Mouse (Mus musculus) lung, postnatal 0 days (tissue): ENCODE measurements around the gene Rimbp2. TPM values are rescaled to one million over a fixed set of nuclear protein-coding genes. Genes with fewer than 3 reads are reported as not detected.

ENCODE experiments used
- ATAC-seq: fragments of 200-750 bp; cut with Nextera tagmentation; 2 replicates; pipeline ENCODE4 v1.8.0; 2017; ENCODE audit warnings: moderate library complexity
- DNase-seq: peaks from one replicate; pipeline ENCODE4 v3.0.0-alpha.2; 2016; ENCODE audit warnings: low spot score
- H3K27ac ChIP-seq: fragments of 300-500 bp; sonication (generic); 2 replicates; pipeline ENCODE4 v1.5.1; 2014; ENCODE audit warnings: antibody characterized with exemption, mild to moderate bottlenecking, low read length, mixed read lengths
- H3K27me3 ChIP-seq: fragments of 300-500 bp; sonication (generic); replicated peaks from 2 replicates; pipeline ENCODE4 v1.6.1; 2014; ENCODE audit warnings: low read length, mixed read lengths; ENCODE audit not compliant: insufficient read depth
- H3K36me3 ChIP-seq: fragments of 300-500 bp; sonication (generic); 2 replicates; pipeline ENCODE4 v1.6.1; 2014; ENCODE audit warnings: low read length, mixed read lengths; ENCODE audit not compliant: insufficient read depth
- H3K4me1 ChIP-seq: fragments of 300-500 bp; sonication (generic); 2 replicates; pipeline ENCODE4 v1.6.1; 2014; ENCODE audit warnings: antibody characterized with exemption, low read depth, low read length, mixed read lengths; ENCODE audit not compliant: insufficient read depth
- H3K4me2 ChIP-seq: fragments of 300-500 bp; sonication (generic); replicated peaks from 2 replicates; pipeline ENCODE4 v1.6.1; 2014; ENCODE audit warnings: low read depth, mild to moderate bottlenecking, low read length, moderate library complexity, mixed read lengths
- H3K4me3 ChIP-seq: fragments of 300-500 bp; sonication (generic); 2 replicates; pipeline ENCODE4 v1.5.1; 2014; ENCODE audit warnings: low read depth, low read length
- H3K9ac ChIP-seq: fragments of 300-500 bp; sonication (generic); replicated peaks from 2 replicates; pipeline ENCODE4 v1.6.1; 2014; ENCODE audit warnings: low read depth, mild to moderate bottlenecking
- H3K9me3 ChIP-seq: fragments of 300-500 bp; sonication (generic); 2 replicates; pipeline ENCODE4 v1.6.1; 2016; ENCODE audit warnings: low read length, mixed read lengths
- CTCF ChIP-seq: IDR thresholded peaks from 2 replicates; pipeline ENCODE4 v1.5.1; 2016; ENCODE audit warnings: antibody characterized with exemption, mild to moderate bottlenecking
- EP300 ChIP-seq: IDR thresholded peaks from 2 replicates; pipeline ENCODE4 v1.6.1; 2016; ENCODE audit warnings: antibody characterized with exemption, mild to moderate bottlenecking, control low read depth
- WGBS: fragments of 180-500 bp; shearing (Covaris S2); extraction: QIAGEN DNeasy Blood & Tissue Kit; methylation state at CpG from one replicate; pipeline ENCODE4 v1.1.7; 2014; 5-methylcytosine and 5-hydroxymethylcytosine counted together
- polyA plus RNA-seq: library from polyadenylated mRNA; unstranded; fragments of >200 nt; fragmentation: Nextera tagmentation; extraction: Ambion mirVana; gene quantifications from 2 replicates; pipeline ENCODE4 v1.2.1, GENCODE M21; 2015

The Rimbp2 gene
- polyA plus RNA-seq, 1 experiment from 2014 or later, result not detected

DNA sequence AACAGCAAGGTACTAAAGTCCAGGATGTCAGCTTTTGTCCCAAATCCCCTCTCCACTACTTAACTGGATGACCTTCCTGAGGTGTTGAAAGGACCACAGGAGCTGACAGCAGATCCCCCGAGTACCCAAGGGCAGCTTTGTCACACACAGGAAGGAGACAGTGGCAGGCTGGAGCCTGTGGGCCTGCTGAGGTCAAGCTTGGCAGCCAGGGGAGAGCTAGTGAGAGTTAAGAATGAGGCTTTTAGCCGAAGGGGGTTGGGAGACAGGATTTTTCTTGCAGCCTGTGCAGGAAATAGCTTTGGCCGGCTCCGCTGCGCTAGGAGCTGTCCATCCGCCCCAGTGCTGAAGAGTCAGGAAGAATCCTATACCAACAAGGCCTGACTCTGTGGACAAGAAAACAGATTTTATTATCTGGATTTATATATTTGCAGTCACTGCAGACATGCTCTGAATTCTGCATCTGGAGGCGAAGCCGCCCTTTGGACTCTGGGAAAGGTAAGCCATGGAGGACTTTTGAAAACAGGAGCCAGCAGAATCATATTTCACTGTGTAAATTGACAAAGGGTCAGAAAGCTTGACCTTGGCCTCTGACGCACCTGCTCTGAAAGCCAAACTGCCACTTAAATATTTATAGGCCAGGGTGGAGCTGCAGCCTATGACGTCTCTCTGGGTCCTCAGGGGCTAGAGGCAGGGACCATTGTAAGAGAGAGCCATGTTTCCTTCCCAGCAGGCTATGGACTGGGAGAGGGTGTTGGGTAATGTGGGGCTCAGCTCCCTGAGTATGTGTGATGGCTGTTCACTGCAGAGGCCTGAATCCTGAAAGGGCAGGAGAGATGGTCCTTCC is 35.9 kb downstream of the Rimbp2 start:
- Histone ChIP-seq H3K4me1 (no peaks in the 10 kb centered on the region), H3K27ac (no peak overlapping the region), H3K4me3 (no peak overlapping the region), H3K9ac (no peak overlapping the region), H3K36me3 (no peaks in the 10 kb centered on the region), H3K27me3 (no peaks in the 10 kb centered on the region), H3K4me2 (no peak overlapping the region), H3K9me3 (no peaks in the 10 kb centered on the region)
- DNase-seq (peak; percentile 71), ATAC-seq (peak; percentile 30; the same call in 1 of the 2 replicates)
- WGBS, result 3% methylated on average over 10 of the region's 10 CpGs
- TF ChIP-seq EP300, result no peak
- no peak for TF ChIP-seq CTCF

DNA sequence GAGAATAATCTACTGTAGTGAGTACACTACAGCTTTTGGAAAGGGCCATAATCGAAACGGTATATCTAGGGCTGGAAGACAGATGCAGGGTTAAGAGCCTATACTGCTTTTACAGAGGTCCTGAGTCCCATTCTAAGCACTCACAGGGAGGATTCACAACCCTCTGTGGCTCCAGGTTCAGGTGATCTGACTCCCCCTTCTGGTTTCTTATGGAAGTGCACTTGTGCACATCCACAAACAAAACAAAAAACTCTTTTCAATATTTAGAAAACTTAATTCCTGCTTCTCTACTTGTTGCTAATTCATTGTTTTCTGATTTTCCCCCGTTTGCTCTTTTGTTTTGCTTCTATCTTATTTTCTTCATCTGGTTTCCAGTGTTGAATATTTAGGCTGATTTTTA is 39.5 kb downstream of the Rimbp2 start:
- TF ChIP-seq CTCF (no peak), EP300 (no peak)
- H3K4me3 ChIP-seq, result no peak overlapping the region
- H3K9ac ChIP-seq, result no peak overlapping the region
- no peaks in the 10 kb centered on the region for H3K9me3 ChIP-seq
- no peaks in the 10 kb centered on the region for H3K36me3 ChIP-seq
- no peaks in the 10 kb centered on the region for H3K27me3 ChIP-seq
- no peak overlapping the region for H3K4me2 ChIP-seq
- H3K4me1 ChIP-seq, result no peaks in the 10 kb centered on the region
- no peak for DNase-seq
- H3K27ac ChIP-seq, result no peak overlapping the region
- no peak for ATAC-seq
- WGBS, result 71% methylated on average over 3 of the region's 3 CpGs

DNA sequence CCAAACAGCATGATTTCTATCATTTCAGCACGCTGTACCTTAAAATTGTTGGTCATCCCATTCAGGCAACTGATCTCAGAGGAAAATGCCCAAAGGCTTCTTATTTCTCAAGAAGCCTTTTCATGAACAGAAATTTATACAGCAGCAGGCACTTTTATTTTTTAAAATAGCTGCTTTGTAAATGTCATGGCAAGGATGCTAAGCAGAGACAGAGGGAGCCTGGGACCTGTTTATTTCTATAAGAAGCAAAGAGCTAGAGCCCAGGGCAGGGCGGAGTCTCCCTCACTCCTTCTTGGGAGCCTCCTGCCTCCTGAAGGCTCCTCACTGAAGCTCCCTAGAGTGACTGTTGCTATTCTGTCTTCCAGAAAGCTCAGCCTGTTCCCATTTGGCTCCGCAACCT is 40.9 kb downstream of the Rimbp2 start:
- TF ChIP-seq EP300, result no peak
- no peak for TF ChIP-seq CTCF
- no peaks in the 10 kb centered on the region for H3K9me3 ChIP-seq
- 80% methylated on average over 3 of the region's 3 CpGs for WGBS
- H3K36me3 ChIP-seq, result no peaks in the 10 kb centered on the region
- H3K4me3 ChIP-seq, result no peak overlapping the region
- no peak overlapping the region for H3K4me2 ChIP-seq
- no peaks in the 10 kb centered on the region for H3K27me3 ChIP-seq
- H3K27ac ChIP-seq, result no peak overlapping the region
- DNase-seq (no peak), ATAC-seq (no peak)
- no peaks in the 10 kb centered on the region for H3K4me1 ChIP-seq
- H3K9ac ChIP-seq, result no peak overlapping the region

DNA sequence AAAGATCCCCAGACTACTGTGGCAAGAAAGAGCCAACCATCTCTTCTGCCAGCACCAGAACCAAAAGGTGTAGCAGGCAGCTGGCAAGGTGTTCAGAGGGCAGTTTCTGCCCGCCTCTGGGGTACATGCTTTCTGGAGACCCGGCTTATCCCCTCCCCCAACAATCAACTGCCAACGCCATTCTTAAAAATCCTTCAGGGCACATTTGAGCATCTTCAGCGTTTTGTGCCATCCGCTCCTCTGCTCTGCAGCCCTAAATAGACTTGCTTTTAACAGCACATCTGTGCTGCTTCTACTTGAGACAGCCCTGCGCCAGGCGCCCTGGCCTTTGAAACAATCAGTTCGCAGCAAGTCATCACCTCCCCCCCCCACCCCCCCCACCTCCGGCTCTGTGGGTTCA is 41.7 kb downstream of the Rimbp2 start:
- ATAC-seq (no peak), DNase-seq (peak; percentile 6)
- no peak for TF ChIP-seq EP300
- TF ChIP-seq CTCF, result no peak
- Histone ChIP-seq H3K4me3 (no peak overlapping the region), H3K27me3 (no peaks in the 10 kb centered on the region), H3K4me2 (no peak overlapping the region), H3K9ac (no peak overlapping the region), H3K36me3 (no peaks in the 10 kb centered on the region), H3K4me1 (no peaks in the 10 kb centered on the region), H3K9me3 (no peaks in the 10 kb centered on the region), H3K27ac (no peak overlapping the region)
- 77% methylated on average over 8 of the region's 9 CpGs for WGBS

DNA sequence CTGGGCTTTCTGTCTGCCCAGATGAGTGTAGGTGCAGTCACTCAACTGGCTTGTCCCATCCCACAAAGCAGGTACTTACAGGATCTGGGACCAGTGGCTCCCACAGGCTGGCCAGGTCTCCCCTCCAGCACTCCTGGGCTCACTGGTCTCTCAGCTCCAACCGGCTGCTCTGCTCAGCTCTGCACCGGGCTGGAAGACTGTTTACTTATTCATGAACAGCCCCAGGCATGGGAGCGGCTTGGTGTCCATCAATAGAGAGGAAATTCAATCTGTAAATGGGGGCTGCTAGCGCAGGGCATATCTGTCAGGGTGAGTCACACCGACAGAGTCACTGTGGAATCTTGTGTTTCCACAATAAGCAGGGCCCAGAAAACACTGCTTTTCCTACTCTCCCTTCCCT is 49.2 kb downstream of the Rimbp2 start:
- no peak for DNase-seq
- TF ChIP-seq EP300, result no peak
- TF ChIP-seq CTCF, result no peak
- no peak for ATAC-seq

DNA sequence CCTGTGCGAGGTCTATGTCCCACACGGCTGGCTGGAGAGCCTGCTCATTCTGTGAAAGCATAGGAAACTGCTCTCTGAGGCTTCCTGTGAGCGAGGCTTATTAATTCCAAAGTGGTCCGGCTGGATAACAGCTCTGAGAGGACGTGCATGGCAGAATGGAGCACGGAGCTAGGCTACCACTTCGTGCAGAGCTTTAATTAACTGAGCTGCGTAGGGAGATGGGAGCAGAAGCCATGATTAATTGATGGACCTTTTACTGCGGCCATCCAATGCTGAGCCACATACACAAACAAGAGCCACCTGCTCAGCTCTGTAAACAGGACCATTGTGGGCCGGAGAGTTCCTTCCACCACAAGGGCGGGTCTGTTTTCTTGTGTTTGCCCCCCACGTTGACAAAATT is 50.2 kb downstream of the Rimbp2 start:
- H3K9me3 ChIP-seq, result no peaks in the 10 kb centered on the region
- 43% methylated on average over 12 of the region's 12 CpGs for WGBS
- no peaks in the 10 kb centered on the region for H3K36me3 ChIP-seq
- H3K27me3 ChIP-seq, result no peaks in the 10 kb centered on the region
- H3K27ac ChIP-seq, result no peak overlapping the region
- H3K4me1 ChIP-seq, result no peaks in the 10 kb centered on the region
- no peak for TF ChIP-seq CTCF
- no peak for TF ChIP-seq EP300
- DNase-seq (no peak), ATAC-seq (no peak)
- no peak overlapping the region for H3K9ac ChIP-seq
- no peak overlapping the region for H3K4me3 ChIP-seq
- H3K4me2 ChIP-seq, result no peak overlapping the region

More for the DNA sequence above, 49.2 kb downstream of the Rimbp2 start:
- H3K9ac ChIP-seq, result no peak overlapping the region
- no peak overlapping the region for H3K27ac ChIP-seq
- WGBS, result 10% methylated on average over 5 of the region's 5 CpGs
- H3K36me3 ChIP-seq, result no peaks in the 10 kb centered on the region
- no peaks in the 10 kb centered on the region for H3K4me1 ChIP-seq
- no peak overlapping the region for H3K4me3 ChIP-seq
- no peaks in the 10 kb centered on the region for H3K9me3 ChIP-seq
- no peaks in the 10 kb centered on the region for H3K27me3 ChIP-seq
- no peak overlapping the region for H3K4me2 ChIP-seq
